Mouse (Mus musculus): ENCODE measurements around the gene Lbp. TPM values are rescaled to one million over a fixed set of nuclear protein-coding genes. Genes with fewer than 3 reads are reported as not detected.
A peak's percentile ranks its signal among the peaks of the same experiment; 100 is the strongest.

Lbp gene
- polyA plus RNA-seq, 1 experiment from 2014 or later, result 0.53 TPM

DNA sequence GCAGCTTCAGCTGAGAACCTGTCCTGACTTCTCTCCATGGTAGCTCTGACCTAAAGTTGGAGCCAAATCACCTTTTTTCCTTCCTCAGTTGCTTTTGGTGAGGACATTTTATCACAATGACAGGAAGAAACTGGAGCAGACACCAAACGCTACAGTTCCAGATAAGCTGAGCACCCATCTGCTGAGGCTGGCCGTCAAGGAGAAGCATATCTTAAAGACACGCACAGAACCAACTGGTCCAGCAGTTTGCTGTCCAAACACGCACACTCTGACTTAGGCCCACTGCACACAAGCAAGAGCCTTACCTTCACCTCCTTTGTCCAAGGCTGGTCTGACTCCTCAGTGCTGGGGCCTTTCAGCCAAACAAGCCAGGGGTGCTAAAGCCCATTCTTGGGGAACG, 61.4 kb downstream of the Lbp start:
- Histone ChIP-seq H3K4me2 (no peak overlapping the region), H3K9me3 (replicated peaks) (no peaks in the 10 kb centered on the region), H3K36me3 (ENCODE audit: poor library complexity, severe bottlenecking) (no peaks in the 10 kb centered on the region), H3K4me1 (no peaks in the 10 kb centered on the region), H3K9ac (no peak overlapping the region), H3K4me3 (no peak overlapping the region), H3K27ac (no peak overlapping the region), H3K27me3 (no peaks in the 10 kb centered on the region)
- WGBS, result 91% methylated on average over 5 of the region's 5 CpGs
- ATAC-seq, result no peak

DNA sequence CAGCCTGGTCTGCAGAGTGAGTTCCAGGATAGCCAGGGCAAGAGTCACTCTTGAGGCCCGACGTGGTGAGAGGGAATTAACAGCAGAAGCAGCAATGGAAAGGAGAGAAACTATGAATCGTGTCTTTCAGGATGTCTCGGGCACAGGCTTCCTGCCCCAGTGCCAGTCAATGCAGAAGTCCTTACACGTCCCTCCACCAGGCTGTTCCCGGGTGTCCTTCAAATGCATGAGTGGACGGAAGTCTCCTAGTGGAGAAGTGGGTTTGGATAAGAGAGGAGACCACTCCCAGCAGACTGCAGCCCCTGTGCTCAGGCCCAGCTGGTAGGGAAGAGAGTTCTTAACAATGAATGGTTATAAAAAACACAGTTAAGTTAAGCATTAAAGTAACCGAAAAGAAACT, 62.0 kb downstream of the Lbp start:
- Histone ChIP-seq H3K9ac (no peak overlapping the region), H3K36me3 (ENCODE audit: poor library complexity, severe bottlenecking) (no peaks in the 10 kb centered on the region), H3K27me3 (no peaks in the 10 kb centered on the region), H3K4me3 (no peak overlapping the region), H3K4me2 (no peak overlapping the region), H3K9me3 (replicated peaks) (no peaks in the 10 kb centered on the region), H3K4me1 (no peaks in the 10 kb centered on the region), H3K27ac (no peak overlapping the region)
- WGBS, result 95% methylated on average over 8 of the region's 8 CpGs
- ATAC-seq, result no peak

GRCm38 (mm10) chr2:158369474-158370172, 63.3 kb downstream of the Lbp start:
- Histone ChIP-seq H3K9me3 (replicated peaks) (no peaks in the 10 kb centered on the region), H3K27ac (no peak overlapping the region), H3K4me2 (no peak overlapping the region), H3K36me3 (ENCODE audit: poor library complexity, severe bottlenecking) (no peaks in the 10 kb centered on the region), H3K4me1 (no peaks in the 10 kb centered on the region), H3K27me3 (peaks cover 6% of the 10 kb centered on the region), H3K4me3 (no peak overlapping the region), H3K9ac (no peak overlapping the region)
- no peak for ATAC-seq
- WGBS, result 76% methylated on average over 3 of the region's 3 CpGs

GRCm38 (mm10) chr2:158370173-158370550, 63.9 kb downstream of the Lbp start:
- H3K4me1 ChIP-seq, result peaks cover 5% of the 10 kb centered on the region; the same call in 1 of the 2 replicates
- no peak for ATAC-seq
- no peak overlapping the region for H3K27ac ChIP-seq
- peaks cover 12% of the 10 kb centered on the region for H3K27me3 ChIP-seq
- no peak overlapping the region for H3K9ac ChIP-seq
- H3K36me3 ChIP-seq (ENCODE audit: poor library complexity, severe bottlenecking), result no peaks in the 10 kb centered on the region
- H3K9me3 ChIP-seq (replicated peaks), result no peaks in the 10 kb centered on the region
- H3K4me3 ChIP-seq, result no peak overlapping the region
- H3K4me2 ChIP-seq, result no peak overlapping the region
- WGBS, result 17% methylated on average over 5 of the region's 5 CpGs

DNA sequence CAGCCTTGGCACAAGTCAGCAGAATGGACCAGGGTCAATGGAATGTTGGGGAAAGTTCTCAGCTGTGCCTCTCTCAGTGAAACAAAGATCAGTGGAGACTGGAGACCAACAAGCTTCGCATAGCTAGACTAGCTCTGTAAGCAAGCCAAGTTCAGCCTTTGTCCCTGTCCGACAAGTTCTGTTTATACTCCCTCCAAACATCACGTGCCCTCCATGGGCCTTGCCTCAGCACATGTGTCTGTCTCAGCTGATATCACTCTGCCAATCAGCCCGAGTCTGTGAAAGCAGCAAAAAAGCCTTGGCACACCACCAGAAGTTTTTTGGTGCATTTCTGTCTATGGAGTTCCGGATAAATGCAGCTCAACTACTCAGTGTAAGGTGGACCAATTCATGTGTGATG, 66.8 kb downstream of the Lbp start:
- WGBS, result 74% methylated on average over 5 of the region's 5 CpGs
- H3K4me1 ChIP-seq, result peaks cover 9% of the 10 kb centered on the region; the same call in 1 of the 2 replicates
- H3K9me3 ChIP-seq (replicated peaks), result no peaks in the 10 kb centered on the region
- ATAC-seq, result no peak
- no peaks in the 10 kb centered on the region for H3K36me3 ChIP-seq (ENCODE audit: poor library complexity, severe bottlenecking)
- no peak overlapping the region for H3K9ac ChIP-seq
- H3K27ac ChIP-seq, result no peak overlapping the region
- H3K4me3 ChIP-seq, result no peak overlapping the region
- H3K4me2 ChIP-seq, result no peak overlapping the region
- H3K27me3 ChIP-seq, result peaks cover 34% of the 10 kb centered on the region

GRCm38 (mm10) chr2:158373516-158373915, 67.2 kb downstream of the Lbp start:
- 64% methylated on average over 7 of the region's 7 CpGs for WGBS
- peaks cover 34% of the 10 kb centered on the region for H3K27me3 ChIP-seq
- H3K9ac ChIP-seq, result no peak overlapping the region
- no peak overlapping the region for H3K4me2 ChIP-seq
- H3K9me3 ChIP-seq (replicated peaks), result no peaks in the 10 kb centered on the region
- H3K4me3 ChIP-seq, result no peak overlapping the region
- no peaks in the 10 kb centered on the region for H3K36me3 ChIP-seq (ENCODE audit: poor library complexity, severe bottlenecking)
- no peak for ATAC-seq
- H3K4me1 ChIP-seq, result peaks cover 9% of the 10 kb centered on the region; the same call in 1 of the 2 replicates
- H3K27ac ChIP-seq, result no peak overlapping the region

- H3K9ac ChIP-seq, result peak within 1 kb of the TSS; percentile 57
- 0 out of 2 replicates have a peak within 1 kb of the TSS, but pooled peaks have one; percentile 10 for H3K27ac ChIP-seq
- 2% methylated on average over 36 of the region's 36 CpGs for WGBS
- peak; percentile 77 for ATAC-seq
- peak within 1 kb of the TSS; percentile 61 for H3K4me2 ChIP-seq
- H3K4me3 ChIP-seq, result peak within 1 kb of the TSS; percentile 33
- peaks cover 34% of the 10 kb centered on the region for H3K27me3 ChIP-seq
- H3K36me3 ChIP-seq (ENCODE audit: poor library complexity, severe bottlenecking), result no peaks in the 10 kb centered on the region
- peaks cover 9% of the 10 kb centered on the region; the same call in 1 of the 2 replicates for H3K4me1 ChIP-seq
- H3K9me3 ChIP-seq (replicated peaks), result no peaks in the 10 kb centered on the region
Measured at GRCm38 (mm10) chr2:158375443-158376122, 69.3 kb downstream of the Lbp start, which contains the start of gene Snhg11. TSS of gene Snhg11 (plus strand) at chr2:158375638.

DNA sequence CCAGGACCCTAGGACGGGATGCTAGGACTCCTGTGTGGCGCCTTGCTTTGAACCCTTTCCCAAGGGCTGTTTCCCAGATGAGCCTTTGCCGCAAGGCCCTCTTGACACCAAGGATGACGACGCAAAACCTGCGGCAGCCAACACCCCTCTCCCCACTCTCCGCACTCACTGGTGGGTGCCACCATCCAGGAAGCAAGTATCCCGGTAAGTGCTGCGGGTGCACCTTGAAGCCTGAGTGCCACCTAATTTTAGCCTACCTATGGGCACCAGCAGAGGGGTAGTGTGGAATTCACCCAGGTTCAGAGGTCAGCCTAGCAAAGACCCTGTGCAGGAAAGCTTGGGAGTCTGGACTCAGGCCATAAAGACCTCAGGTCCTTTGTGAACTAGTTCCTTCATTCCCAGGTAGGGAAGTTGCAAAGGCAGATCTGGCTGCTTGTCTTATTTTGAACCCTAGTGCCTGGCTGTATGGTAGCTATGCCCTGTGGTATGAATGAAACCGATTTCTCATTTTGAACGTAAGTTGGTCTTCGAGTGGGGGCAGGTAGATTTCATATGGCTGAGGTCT, 69.9 kb downstream of the Lbp start:
- Histone ChIP-seq H3K9me3 (replicated peaks) (no peaks in the 10 kb centered on the region), H3K36me3 (ENCODE audit: poor library complexity, severe bottlenecking) (no peaks in the 10 kb centered on the region), H3K27me3 (peaks cover 34% of the 10 kb centered on the region), H3K4me2 (peak overlapping the region; percentile 61), H3K4me1 (peaks cover 9% of the 10 kb centered on the region; the same call in 1 of the 2 replicates), H3K27ac (no peak overlapping the region), H3K4me3 (peak overlapping the region; percentile 33), H3K9ac (peak overlapping the region; percentile 57; the same call in 1 of the 2 replicates)
- 27% methylated on average over 12 of the region's 12 CpGs for WGBS
- ATAC-seq, result peak; percentile 16; the same call in 1 of the 2 replicates

- no peak overlapping the region for H3K27ac ChIP-seq
- H3K9me3 ChIP-seq (replicated peaks), result no peaks in the 10 kb centered on the region
- H3K4me2 ChIP-seq, result peak overlapping the region; percentile 61
- H3K9ac ChIP-seq, result no peak overlapping the region
- H3K4me3 ChIP-seq, result peak overlapping the region; percentile 33
- H3K27me3 ChIP-seq, result peaks cover 34% of the 10 kb centered on the region
- 70% methylated on average over 7 of the region's 7 CpGs for WGBS
- H3K36me3 ChIP-seq (ENCODE audit: poor library complexity, severe bottlenecking), result no peaks in the 10 kb centered on the region
- ATAC-seq, result no peak
- peaks cover 9% of the 10 kb centered on the region; the same call in 1 of the 2 replicates for H3K4me1 ChIP-seq
Measured at GRCm38 (mm10) chr2:158376798-158377197, 70.5 kb downstream of the Lbp start.

GRCm38 (mm10) chr2:158377811-158378210, 71.5 kb downstream of the Lbp start:
- Histone ChIP-seq H3K4me2 (no peak overlapping the region), H3K4me1 (peaks cover 9% of the 10 kb centered on the region; the same call in 1 of the 2 replicates), H3K9ac (no peak overlapping the region), H3K27ac (no peak overlapping the region), H3K4me3 (no peak overlapping the region), H3K36me3 (ENCODE audit: poor library complexity, severe bottlenecking) (no peaks in the 10 kb centered on the region), H3K27me3 (peaks cover 34% of the 10 kb centered on the region), H3K9me3 (replicated peaks) (no peaks in the 10 kb centered on the region)
- ATAC-seq, result no peak
- WGBS, result 89% methylated on average over 1 of the region's 1 CpGs

DNA sequence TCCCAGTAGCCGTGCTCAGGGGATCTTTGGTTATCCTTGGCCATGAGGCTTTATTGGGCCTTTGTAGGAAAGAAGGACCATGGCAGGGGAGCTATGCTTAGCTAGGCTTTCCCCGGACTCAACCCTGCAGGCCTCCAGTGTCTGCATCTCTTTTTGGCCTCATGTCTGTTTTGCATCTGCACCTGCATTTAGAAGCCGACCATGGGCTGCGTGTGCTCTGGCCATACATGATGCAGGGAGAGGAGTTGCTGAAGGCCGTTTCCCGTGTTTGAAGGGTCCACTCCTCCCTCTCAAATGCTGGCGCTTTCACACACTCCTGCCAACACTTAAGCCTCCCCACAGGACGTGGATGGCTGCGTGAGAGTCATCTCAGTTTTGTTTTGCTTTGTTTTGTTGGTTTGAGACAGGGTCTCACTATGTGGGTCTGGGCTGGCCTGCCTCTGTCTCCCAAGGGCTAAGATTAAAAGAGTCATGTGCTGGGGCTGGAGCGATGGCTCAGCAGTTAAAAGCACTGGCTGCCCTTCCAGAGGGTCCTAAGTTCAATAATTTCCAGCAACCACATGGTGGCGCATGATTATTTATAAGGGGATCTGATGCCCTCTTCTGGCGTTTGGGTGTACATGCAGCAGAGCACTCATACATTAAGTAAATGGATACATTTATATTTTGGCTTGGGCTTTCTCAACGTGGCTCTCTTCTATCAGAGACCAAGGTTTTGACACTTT, 73.2 kb downstream of the Lbp start:
- Histone ChIP-seq H3K4me3 (no peak overlapping the region), H3K4me2 (no peak overlapping the region), H3K4me1 (peaks cover 9% of the 10 kb centered on the region; the same call in 1 of the 2 replicates), H3K27me3 (peaks cover 29% of the 10 kb centered on the region), H3K27ac (no peak overlapping the region), H3K9ac (no peak overlapping the region), H3K9me3 (replicated peaks) (no peaks in the 10 kb centered on the region), H3K36me3 (ENCODE audit: poor library complexity, severe bottlenecking) (no peaks in the 10 kb centered on the region)
- 44% methylated on average over 13 of the region's 13 CpGs for WGBS
- peak; percentile 63; the same call in 1 of the 2 replicates for ATAC-seq
